Mouse (Mus musculus): ENCODE measurements around the gene Dexi. TPM values are rescaled to one million over a fixed set of nuclear protein-coding genes. Genes with fewer than 3 reads are reported as not detected.

Gene Dexi
- 1 to 10 TPM in 1 of 2 experiments, under 1 TPM in 1; 0.95 to 4.4 TPM for polyA plus RNA-seq (2017; shearing (Covaris generic))

GRCm38 (mm10) chr16:10542698-10543365 is at the start of gene Dexi:
Gene Dexi (minus strand): TSS chr16:10543054.
- peak; percentile 87 for ATAC-seq

- ATAC-seq = peak; percentile 74
Measured at GRCm38 (mm10) chr16:10586546-10586945, 43.7 kb upstream of the Dexi start.

- peak; percentile 80 for ATAC-seq
Measured at GRCm38 (mm10) chr16:10585165-10585564, 42.3 kb upstream of the Dexi start.

GRCm38 (mm10) chr16:10581234-10581898 is 38.5 kb upstream of the Dexi start:
- no peak for ATAC-seq

- ATAC-seq = no peak
Measured at GRCm38 (mm10) chr16:10578376-10578775, 35.5 kb upstream of the Dexi start.

- no peak for ATAC-seq
Measured at GRCm38 (mm10) chr16:10577548-10577947, 34.7 kb upstream of the Dexi start.

- no peak for ATAC-seq
Measured at GRCm38 (mm10) chr16:10575915-10576314, 33.1 kb upstream of the Dexi start.

GRCm38 (mm10) chr16:10574936-10575335 is 32.1 kb upstream of the Dexi start:
- no peak for ATAC-seq

- peak; percentile 71 for ATAC-seq
Measured at GRCm38 (mm10) chr16:10571820-10572219, 29.0 kb upstream of the Dexi start.

- ATAC-seq = no peak
Measured at GRCm38 (mm10) chr16:10570708-10571107, 27.9 kb upstream of the Dexi start.

GRCm38 (mm10) chr16:10569809-10570395 is 27.0 kb upstream of the Dexi start:
- no peak for ATAC-seq

- peak; percentile 55 for ATAC-seq
Measured at GRCm38 (mm10) chr16:10567153-10567552, 24.3 kb upstream of the Dexi start.

- peak; percentile 81 for ATAC-seq
Measured at GRCm38 (mm10) chr16:10565278-10565885, 22.5 kb upstream of the Dexi start.

GRCm38 (mm10) chr16:10559991-10560390 is 17.1 kb upstream of the Dexi start:
- no peak for ATAC-seq

- ATAC-seq = no peak
Measured at GRCm38 (mm10) chr16:10553858-10554257, 11.0 kb upstream of the Dexi start.

GRCm38 (mm10) chr16:10551592-10551991 is 8.7 kb upstream of the Dexi start:
- ATAC-seq = no peak

- no peak for ATAC-seq
Measured at GRCm38 (mm10) chr16:10549600-10549999, 6.7 kb upstream of the Dexi start.

- ATAC-seq = no peak
Measured at GRCm38 (mm10) chr16:10548938-10549337, 6.1 kb upstream of the Dexi start.

- no peak for ATAC-seq
Measured at GRCm38 (mm10) chr16:10546865-10547264, 4.0 kb upstream of the Dexi start.

- peak; percentile 81 for ATAC-seq
Measured at GRCm38 (mm10) chr16:10544995-10545622, 2.3 kb upstream of the Dexi start, which contains the start of gene Clec16a. Gene Clec16a (plus strand): TSS chr16:10545339.

- ATAC-seq = no peak
Measured at GRCm38 (mm10) chr16:10542266-10542665, 588 bp downstream of the Dexi start.

GRCm38 (mm10) chr16:10541598-10541930 is 1.3 kb downstream of the Dexi start:
- no peak for ATAC-seq

Measured in CD4-positive, CD25-positive, alpha-beta regulatory T cell, adult 4 months (primary cell).